Mouse (Mus musculus) heart, postnatal 0 days (tissue): ENCODE results near the gene Inpp5f. TPM values are rescaled to one million over a fixed set of nuclear protein-coding genes. Genes with fewer than 3 reads are reported as not detected.

Experiments used
- ATAC-seq: fragments of 200-750 bp; cut with Nextera tagmentation; 2 replicates; pipeline ENCODE4 v1.8.0; 2017; ENCODE audit warnings: low read depth, moderate number of reproducible peaks, moderate library complexity; ENCODE audit not compliant: insufficient read depth
- DNase-seq: peaks from one replicate; pipeline ENCODE4 v3.0.0-alpha.2; 2016; ENCODE audit warnings: low spot score
- H3K27ac ChIP-seq: fragments of 300-500 bp; sonication (generic); 2 replicates; pipeline ENCODE4 v1.5.1; 2014; ENCODE audit warnings: low read depth, mild to moderate bottlenecking
- H3K27me3 ChIP-seq: fragments of 300-500 bp; sonication (generic); 2 replicates; pipeline ENCODE4 v1.6.1; 2014; ENCODE audit warnings: low read length, mixed read lengths; ENCODE audit not compliant: control insufficient read depth, insufficient read depth
- H3K36me3 ChIP-seq: fragments of 300-500 bp; sonication (generic); replicated peaks from 2 replicates; pipeline ENCODE4 v1.6.1; 2014; ENCODE audit warnings: low read length, mixed read lengths; ENCODE audit not compliant: control insufficient read depth, insufficient read depth
- H3K4me1 ChIP-seq: fragments of 300-500 bp; sonication (generic); 2 replicates; pipeline ENCODE4 v1.6.1; 2014; ENCODE audit warnings: antibody characterized with exemption; ENCODE audit not compliant: control insufficient read depth, insufficient read depth
- H3K4me2 ChIP-seq: fragments of 300-500 bp; sonication (generic); 2 replicates; pipeline ENCODE4 v1.6.1; 2014; ENCODE audit warnings: low read depth, mild to moderate bottlenecking, low read length, moderate library complexity
- H3K4me3 ChIP-seq: fragments of 300-500 bp; sonication (generic); 2 replicates; pipeline ENCODE4 v1.5.1; 2014; ENCODE audit warnings: low read depth, low read length
- H3K9ac ChIP-seq: fragments of 300-500 bp; sonication (generic); replicated peaks from 2 replicates; pipeline ENCODE4 v1.6.1; 2014; ENCODE audit warnings: low read depth, low read length, mixed read lengths
- H3K9me3 ChIP-seq: fragments of 300-500 bp; sonication (generic); replicated peaks from 2 replicates; pipeline ENCODE4 v1.6.1; 2016; ENCODE audit warnings: low read length; ENCODE audit not compliant: control insufficient read depth
- CTCF ChIP-seq: IDR thresholded peaks from 2 replicates; pipeline ENCODE4 v1.5.1; 2016; ENCODE audit warnings: antibody characterized with exemption, control low read depth, low read depth
- EP300 ChIP-seq: IDR thresholded peaks from 2 replicates; pipeline ENCODE4 v1.6.1; 2016; ENCODE audit warnings: antibody characterized with exemption, low read depth
- WGBS: fragments of 180-500 bp; shearing (Covaris S2); extraction: QIAGEN DNeasy Blood & Tissue Kit; methylation state at CpG from one replicate; pipeline ENCODE4 v1.1.7; 2014; 5-methylcytosine and 5-hydroxymethylcytosine counted together
- polyA plus RNA-seq: library from polyadenylated mRNA; unstranded; fragments of >200 nt; fragmentation: Nextera tagmentation; extraction: Ambion mirVana; gene quantifications from 2 replicates; pipeline ENCODE4 v1.2.1, GENCODE M21; 2015
- total RNA-seq: library from RNA; depleted of rRNA; stranded (reverse); fragments of >200 nt; gene quantifications from 2 replicates; pipeline ENCODE4 v1.2.3, GENCODE M21; 2014; ENCODE audit warnings: low replicate concordance

The Inpp5f gene
- total and polyA plus RNA-seq, 2 experiments from 2014 or later = 4.8 to 5.3 TPM

GRCm38 (mm10) chr7:128625382-128625781, 14.3 kb downstream of the Inpp5f start:
- Histone ChIP-seq H3K9ac (no peak overlapping the region), H3K4me1 (no peaks in the 10 kb centered on the region), H3K27me3 (no peaks in the 10 kb centered on the region), H3K36me3 (no peaks in the 10 kb centered on the region), H3K4me3 (no peak overlapping the region), H3K9me3 (no peaks in the 10 kb centered on the region), H3K4me2 (no peak overlapping the region), H3K27ac (no peak overlapping the region)
- ATAC-seq (no peak), DNase-seq (no peak)
- WGBS = 91% methylated on average over 2 of the region's 2 CpGs
- TF ChIP-seq CTCF (no peak), EP300 (no peak)

GRCm38 (mm10) chr7:128626601-128627000, 15.5 kb downstream of the Inpp5f start:
- Histone ChIP-seq H3K4me2 (no peak overlapping the region), H3K27me3 (no peaks in the 10 kb centered on the region), H3K4me3 (no peak overlapping the region), H3K9ac (no peak overlapping the region), H3K27ac (no peak overlapping the region), H3K9me3 (no peaks in the 10 kb centered on the region), H3K36me3 (no peaks in the 10 kb centered on the region), H3K4me1 (no peaks in the 10 kb centered on the region)
- DNase-seq (no peak), ATAC-seq (no peak)
- 75% methylated on average over 5 of the region's 5 CpGs for WGBS
- no peak for TF ChIP-seq EP300
- no peak for TF ChIP-seq CTCF

GRCm38 (mm10) chr7:128627251-128627650, 16.1 kb downstream of the Inpp5f start:
- H3K9me3 ChIP-seq = no peaks in the 10 kb centered on the region
- no peaks in the 10 kb centered on the region for H3K27me3 ChIP-seq
- no peak overlapping the region for H3K4me3 ChIP-seq
- no peak for DNase-seq
- 72% methylated on average over 2 of the region's 2 CpGs for WGBS
- no peak overlapping the region for H3K4me2 ChIP-seq
- H3K9ac ChIP-seq = no peak overlapping the region
- TF ChIP-seq EP300 (no peak), CTCF (no peak)
- no peaks in the 10 kb centered on the region for H3K4me1 ChIP-seq
- H3K27ac ChIP-seq = no peak overlapping the region
- ATAC-seq = no peak
- H3K36me3 ChIP-seq = no peaks in the 10 kb centered on the region

GRCm38 (mm10) chr7:128627723-128628122, 16.6 kb downstream of the Inpp5f start:
- no peak for ATAC-seq
- no peak overlapping the region for H3K9ac ChIP-seq
- H3K36me3 ChIP-seq = no peaks in the 10 kb centered on the region
- no peak for DNase-seq
- H3K4me2 ChIP-seq = no peak overlapping the region
- no peaks in the 10 kb centered on the region for H3K27me3 ChIP-seq
- H3K9me3 ChIP-seq = no peaks in the 10 kb centered on the region
- TF ChIP-seq CTCF (no peak), EP300 (no peak)
- H3K27ac ChIP-seq = no peak overlapping the region
- no peaks in the 10 kb centered on the region for H3K4me1 ChIP-seq
- 79% methylated on average over 1 of the region's 1 CpGs for WGBS
- H3K4me3 ChIP-seq = no peak overlapping the region

- no peak for ATAC-seq
- Histone ChIP-seq H3K9ac (no peak overlapping the region), H3K27me3 (no peaks in the 10 kb centered on the region), H3K4me1 (no peaks in the 10 kb centered on the region), H3K36me3 (no peaks in the 10 kb centered on the region), H3K27ac (no peak overlapping the region), H3K4me3 (no peak overlapping the region), H3K4me2 (no peak overlapping the region), H3K9me3 (no peaks in the 10 kb centered on the region)
- TF ChIP-seq EP300 = no peak
- TF ChIP-seq CTCF = no peak
- DNase-seq = no peak
- WGBS = 72% methylated on average over 4 of the region's 4 CpGs
Observed at GRCm38 (mm10) chr7:128633156-128633555, 22.0 kb downstream of the Inpp5f start.

- WGBS = 66% methylated on average over 5 of the region's 5 CpGs
- TF ChIP-seq EP300 (no peak), CTCF (no peak)
- no peak overlapping the region for H3K4me2 ChIP-seq
- no peaks in the 10 kb centered on the region for H3K9me3 ChIP-seq
- no peaks in the 10 kb centered on the region for H3K36me3 ChIP-seq
- H3K4me3 ChIP-seq = no peak overlapping the region
- no peaks in the 10 kb centered on the region for H3K27me3 ChIP-seq
- ATAC-seq (no peak), DNase-seq (no peak)
- no peak overlapping the region for H3K9ac ChIP-seq
- H3K4me1 ChIP-seq = no peaks in the 10 kb centered on the region
- no peak overlapping the region for H3K27ac ChIP-seq
Observed at GRCm38 (mm10) chr7:128639925-128640485, 28.9 kb downstream of the Inpp5f start.
